Mouse (Mus musculus): Measurements from ENCODE around the gene Cyyr1. TPM values are rescaled to one million over a fixed set of nuclear protein-coding genes. Genes with fewer than 3 reads are reported as not detected.

The Cyyr1 gene
- polyA plus RNA-seq, 1 experiment from 2014 or later: 4.1 TPM

- no peak overlapping the region for H3K4me2 ChIP-seq (replicated peaks)
- 75% methylated on average over 1 of the region's 1 CpGs for WGBS
- no peak overlapping the region for H3K4me3 ChIP-seq
- H3K36me3 ChIP-seq: no peaks in the 10 kb centered on the region
- no peak overlapping the region for H3K9ac ChIP-seq
- H3K4me1 ChIP-seq: no peaks in the 10 kb centered on the region
- ATAC-seq (ENCODE audit: insufficient number of reproducible peaks, insufficient read depth, low FRiP score, low TSS enrichment): no peak
- H3K27me3 ChIP-seq: no peaks in the 10 kb centered on the region
- no peak overlapping the region for H3K27ac ChIP-seq
- no peaks in the 10 kb centered on the region for H3K9me3 ChIP-seq
These were observed 106.9 kb downstream of the Cyyr1 start for GRCm38 (mm10) chr16:85446306-85446705.

GRCm38 (mm10) chr16:85445801-85446200 lies 107.4 kb downstream of the Cyyr1 start:
- Histone ChIP-seq H3K27ac (no peak overlapping the region), H3K4me2 (replicated peaks) (no peak overlapping the region), H3K27me3 (no peaks in the 10 kb centered on the region), H3K4me3 (no peak overlapping the region), H3K36me3 (no peaks in the 10 kb centered on the region), H3K4me1 (no peaks in the 10 kb centered on the region), H3K9me3 (no peaks in the 10 kb centered on the region), H3K9ac (no peak overlapping the region)
- ATAC-seq (ENCODE audit: insufficient number of reproducible peaks, insufficient read depth, low FRiP score, low TSS enrichment): no peak
- 74% methylated on average over 3 of the region's 3 CpGs for WGBS

GRCm38 (mm10) chr16:85435427-85435826 lies 117.8 kb downstream of the Cyyr1 start:
- H3K36me3 ChIP-seq: no peaks in the 10 kb centered on the region
- no peak overlapping the region for H3K9ac ChIP-seq
- H3K4me2 ChIP-seq (replicated peaks): no peak overlapping the region
- H3K27me3 ChIP-seq: no peaks in the 10 kb centered on the region
- H3K4me3 ChIP-seq: no peak overlapping the region
- ATAC-seq (ENCODE audit: insufficient number of reproducible peaks, insufficient read depth, low FRiP score, low TSS enrichment): no peak
- WGBS: 67% methylated on average over 2 of the region's 2 CpGs
- no peak overlapping the region for H3K27ac ChIP-seq
- H3K4me1 ChIP-seq: no peaks in the 10 kb centered on the region
- H3K9me3 ChIP-seq: no peaks in the 10 kb centered on the region

- no peak for ATAC-seq (ENCODE audit: insufficient number of reproducible peaks, insufficient read depth, low FRiP score, low TSS enrichment)
- H3K4me2 ChIP-seq (replicated peaks): no peak overlapping the region
- H3K36me3 ChIP-seq: no peaks in the 10 kb centered on the region
- WGBS: 51% methylated on average over 3 of the region's 3 CpGs
- no peaks in the 10 kb centered on the region for H3K4me1 ChIP-seq
- no peak overlapping the region for H3K4me3 ChIP-seq
- no peaks in the 10 kb centered on the region for H3K9me3 ChIP-seq
- no peak overlapping the region for H3K27ac ChIP-seq
- no peak overlapping the region for H3K9ac ChIP-seq
- H3K27me3 ChIP-seq: no peaks in the 10 kb centered on the region
These were observed 124.0 kb downstream of the Cyyr1 start for GRCm38 (mm10) chr16:85429173-85429572.

GRCm38 (mm10) chr16:85422889-85423288 lies 130.3 kb downstream of the Cyyr1 start:
- no peak overlapping the region for H3K27ac ChIP-seq
- no peak for ATAC-seq (ENCODE audit: insufficient number of reproducible peaks, insufficient read depth, low FRiP score, low TSS enrichment)

GRCm38 (mm10) chr16:85415415-85415814 lies 137.8 kb downstream of the Cyyr1 start:
- no peak overlapping the region for H3K4me3 ChIP-seq
- H3K4me2 ChIP-seq (replicated peaks): no peak overlapping the region
- no peak overlapping the region for H3K27ac ChIP-seq
- H3K9ac ChIP-seq: no peak overlapping the region
- H3K4me1 ChIP-seq: no peaks in the 10 kb centered on the region
- 90% methylated on average over 3 of the region's 3 CpGs for WGBS
- no peaks in the 10 kb centered on the region for H3K9me3 ChIP-seq
- ATAC-seq (ENCODE audit: insufficient number of reproducible peaks, insufficient read depth, low FRiP score, low TSS enrichment): no peak
- H3K36me3 ChIP-seq: no peaks in the 10 kb centered on the region
- H3K27me3 ChIP-seq: no peaks in the 10 kb centered on the region

More at GRCm38 (mm10) chr16:85422889-85423288, 130.3 kb downstream of the Cyyr1 start:
- H3K9me3 ChIP-seq: no peaks in the 10 kb centered on the region
- H3K4me2 ChIP-seq (replicated peaks): no peak overlapping the region
- 75% methylated on average over 2 of the region's 2 CpGs for WGBS
- H3K27me3 ChIP-seq: no peaks in the 10 kb centered on the region
- no peaks in the 10 kb centered on the region for H3K4me1 ChIP-seq
- H3K9ac ChIP-seq: no peak overlapping the region
- H3K36me3 ChIP-seq: no peaks in the 10 kb centered on the region
- no peak overlapping the region for H3K4me3 ChIP-seq

- Histone ChIP-seq H3K4me1 (no peaks in the 10 kb centered on the region), H3K4me3 (no peak overlapping the region), H3K9ac (no peak overlapping the region), H3K27ac (no peak overlapping the region), H3K4me2 (replicated peaks) (no peak overlapping the region), H3K9me3 (no peaks in the 10 kb centered on the region), H3K27me3 (no peaks in the 10 kb centered on the region), H3K36me3 (no peaks in the 10 kb centered on the region)
- ATAC-seq (ENCODE audit: insufficient number of reproducible peaks, insufficient read depth, low FRiP score, low TSS enrichment): no peak
- WGBS: 18% methylated on average over 4 of the region's 4 CpGs
These were observed 159.7 kb downstream of the Cyyr1 start for GRCm38 (mm10) chr16:85393430-85393948.

- Histone ChIP-seq H3K27me3 (no peaks in the 10 kb centered on the region), H3K4me1 (no peaks in the 10 kb centered on the region), H3K36me3 (no peaks in the 10 kb centered on the region), H3K9me3 (no peaks in the 10 kb centered on the region), H3K4me3 (no peak overlapping the region), H3K27ac (no peak overlapping the region), H3K4me2 (replicated peaks) (no peak overlapping the region), H3K9ac (no peak overlapping the region)
- 64% methylated on average over 5 of the region's 5 CpGs for WGBS
- ATAC-seq (ENCODE audit: insufficient number of reproducible peaks, insufficient read depth, low FRiP score, low TSS enrichment): no peak
These were observed 166.4 kb downstream of the Cyyr1 start for GRCm38 (mm10) chr16:85386801-85387200.

Other genes with a start within 250 kb of the Cyyr1 start
- 50.2 and 50.9 TPM in 2 replicates for gene Adamts1, start 249.7 kb upstream of the Cyyr1 start, polyA plus RNA-seq (2016; fragmentation: Nextera tagmentation; extraction: Ambion mirVana)

All from embryonic facial prominence, embryonic 12.5 days (tissue).